Mouse (Mus musculus) forebrain, embryonic 16.5 days (tissue): ENCODE measurements around the gene E2f8. TPM values are rescaled to one million over a fixed set of nuclear protein-coding genes. Genes with fewer than 3 reads are reported as not detected.
A peak's percentile ranks its signal among the peaks of the same experiment; 100 is the strongest.

Experiments
- ATAC-seq: fragments of 200-750 bp; cut with Nextera tagmentation; 2 replicates; pipeline ENCODE4 v1.8.0; 2017; ENCODE audit warnings: mild to moderate bottlenecking, moderate library complexity
- H3K27ac ChIP-seq: fragments of 300-500 bp; sonication (generic); 2 replicates; pipeline ENCODE4 v1.5.1; 2014; ENCODE audit warnings: low read length, control low read depth
- H3K27me3 ChIP-seq: fragments of 300-500 bp; sonication (generic); replicated peaks from 2 replicates; pipeline ENCODE4 v1.6.1; 2014; ENCODE audit warnings: low read length; ENCODE audit not compliant: control insufficient read depth, insufficient read depth
- H3K36me3 ChIP-seq: fragments of 300-500 bp; sonication (generic); 2 replicates; pipeline ENCODE4 v1.6.1; 2014; ENCODE audit not compliant: control insufficient read depth, insufficient read depth
- H3K4me1 ChIP-seq: fragments of 300-500 bp; sonication (generic); replicated peaks from 2 replicates; pipeline ENCODE4 v1.6.1; 2014; ENCODE audit warnings: low read length; ENCODE audit not compliant: control insufficient read depth, insufficient read depth
- H3K4me2 ChIP-seq: fragments of 300-500 bp; sonication (generic); 2 replicates; pipeline ENCODE4 v1.6.1; 2014; ENCODE audit warnings: mild to moderate bottlenecking, low read length, control low read depth
- H3K4me3 ChIP-seq: fragments of 300-500 bp; sonication (generic); replicated peaks from 2 replicates; pipeline ENCODE4 v1.5.1; 2014; ENCODE audit warnings: mild to moderate bottlenecking, low read length, control low read depth
- H3K9ac ChIP-seq: fragments of 300-500 bp; sonication (generic); replicated peaks from 2 replicates; pipeline ENCODE4 v1.6.1; 2014; ENCODE audit warnings: low read depth, low read length, control low read depth
- H3K9me3 ChIP-seq: fragments of 300-500 bp; sonication (generic); 2 replicates; pipeline ENCODE4 v1.6.1; 2016; ENCODE audit warnings: low read length; ENCODE audit not compliant: control insufficient read depth
- WGBS: fragments of 180-500 bp; shearing (Covaris S2); extraction: QIAGEN DNeasy Blood & Tissue Kit; methylation state at CpG from one replicate; pipeline ENCODE4 v1.1.7; 2014; 5-methylcytosine and 5-hydroxymethylcytosine counted together
- polyA plus RNA-seq: library from polyadenylated mRNA; unstranded; fragments of >200 nt; fragmentation: Nextera tagmentation; extraction: Ambion mirVana; gene quantifications from 2 replicates; pipeline ENCODE4 v1.2.1, GENCODE M21; 2015

E2f8 gene
- polyA plus RNA-seq, 1 experiment from 2014 or later: 4.8 TPM

DNA sequence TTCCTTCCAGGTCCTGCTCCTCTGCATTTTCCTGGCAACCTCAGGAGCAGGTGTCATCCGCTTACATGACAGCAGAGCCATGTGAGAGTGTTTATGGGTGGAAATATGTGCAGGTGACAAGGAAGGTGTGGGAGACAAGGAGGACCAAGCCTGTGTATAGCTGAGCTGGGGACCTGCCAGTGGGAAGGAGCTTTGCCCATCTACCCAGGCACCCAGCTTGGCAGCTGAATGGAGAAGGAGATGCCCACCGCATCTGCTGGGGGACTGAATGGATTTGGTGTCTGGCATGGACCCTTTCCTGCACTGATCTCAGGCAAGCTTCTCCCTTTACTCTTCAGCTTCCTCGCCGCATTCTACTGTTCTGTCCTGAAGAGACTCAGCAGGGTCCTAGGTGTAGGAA is 14.1 kb upstream of the E2f8 start:
- Histone ChIP-seq H3K36me3 (no peaks in the 10 kb centered on the region), H3K4me1 (peaks cover 17% of the 10 kb centered on the region)

DNA sequence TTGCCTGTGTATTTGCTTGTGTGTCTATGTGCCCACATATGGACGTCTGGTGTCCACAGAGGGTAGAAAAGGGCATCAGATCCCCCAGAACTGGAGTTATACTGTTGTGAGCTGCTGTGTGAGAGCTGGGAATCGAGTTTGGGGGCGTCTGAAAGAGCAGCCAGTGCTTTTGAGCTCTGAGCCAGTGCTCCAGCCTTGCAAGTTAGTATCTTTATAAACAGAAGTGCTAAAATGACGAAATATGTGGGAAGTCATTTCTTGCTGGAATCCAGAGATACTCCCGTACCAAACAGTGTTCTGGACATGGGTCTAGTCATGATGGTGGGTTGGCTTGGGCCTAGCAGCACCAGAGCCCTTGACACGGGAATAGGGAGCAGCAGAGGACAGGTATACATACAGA is 13.4 kb upstream of the E2f8 start:
- H3K27me3 ChIP-seq: peaks cover 8% of the 10 kb centered on the region; the same call in 1 of the 2 replicates
- H3K4me2 ChIP-seq: no peak overlapping the region
- no peak for ATAC-seq
- 79% methylated on average over 6 of the region's 6 CpGs for WGBS
- H3K27ac ChIP-seq: no peak overlapping the region
- H3K4me3 ChIP-seq: no peak overlapping the region
- no peaks in the 10 kb centered on the region for H3K36me3 ChIP-seq
- no peaks in the 10 kb centered on the region for H3K9me3 ChIP-seq
- no peak overlapping the region for H3K9ac ChIP-seq
- peaks cover 17% of the 10 kb centered on the region for H3K4me1 ChIP-seq

More for the DNA sequence above, 14.1 kb upstream of the E2f8 start:
- H3K4me2 ChIP-seq: no peak overlapping the region
- H3K9me3 ChIP-seq: no peaks in the 10 kb centered on the region
- ATAC-seq: no peak
- no peak overlapping the region for H3K27ac ChIP-seq
- peaks cover 8% of the 10 kb centered on the region; the same call in 1 of the 2 replicates for H3K27me3 ChIP-seq
- H3K9ac ChIP-seq: no peak overlapping the region
- no peak overlapping the region for H3K4me3 ChIP-seq
- 85% methylated on average over 4 of the region's 4 CpGs for WGBS

DNA sequence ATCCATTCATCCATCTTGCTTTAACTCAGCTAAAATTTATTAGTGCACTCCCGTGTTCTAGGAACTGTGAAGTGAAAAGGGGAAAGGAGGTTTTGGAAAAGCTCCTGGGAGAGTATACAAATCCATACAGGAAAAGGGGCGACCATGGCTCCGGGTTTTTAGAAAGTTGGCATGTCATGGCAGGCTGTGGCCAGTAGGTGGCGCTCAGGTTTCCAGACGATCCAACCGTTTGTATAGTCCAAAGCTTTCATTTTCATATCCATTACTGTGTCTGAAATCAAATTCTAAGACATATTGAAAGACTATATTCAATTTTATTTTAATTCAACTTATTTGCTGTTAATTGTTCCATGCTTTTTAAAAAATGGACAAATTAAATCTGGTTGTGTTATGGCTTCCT is 12.8 kb upstream of the E2f8 start:
- under 1% methylated on average over 6 of the region's 6 CpGs for WGBS
- H3K9ac ChIP-seq: no peak overlapping the region

GRCm38 (mm10) chr7:48893093-48893492 is 11.7 kb upstream of the E2f8 start:
- no peak for ATAC-seq
- peaks cover 17% of the 10 kb centered on the region for H3K4me1 ChIP-seq
- H3K4me2 ChIP-seq: no peak overlapping the region
- H3K27ac ChIP-seq: no peak overlapping the region
- peaks cover 2% of the 10 kb centered on the region; the same call in 1 of the 2 replicates for H3K27me3 ChIP-seq
- WGBS: 88% methylated on average over 7 of the region's 7 CpGs
- H3K4me3 ChIP-seq: no peak overlapping the region
- no peaks in the 10 kb centered on the region for H3K36me3 ChIP-seq
- H3K9ac ChIP-seq: no peak overlapping the region
- no peaks in the 10 kb centered on the region for H3K9me3 ChIP-seq

More for the DNA sequence above, 12.8 kb upstream of the E2f8 start:
- H3K27me3 ChIP-seq: peaks cover 5% of the 10 kb centered on the region; the same call in 1 of the 2 replicates
- no peak overlapping the region for H3K4me3 ChIP-seq
- no peak overlapping the region for H3K27ac ChIP-seq
- H3K4me2 ChIP-seq: no peak overlapping the region
- no peaks in the 10 kb centered on the region for H3K36me3 ChIP-seq
- peaks cover 17% of the 10 kb centered on the region for H3K4me1 ChIP-seq
- ATAC-seq: peak; percentile 33; the same call in 1 of the 2 replicates
- no peaks in the 10 kb centered on the region for H3K9me3 ChIP-seq

DNA sequence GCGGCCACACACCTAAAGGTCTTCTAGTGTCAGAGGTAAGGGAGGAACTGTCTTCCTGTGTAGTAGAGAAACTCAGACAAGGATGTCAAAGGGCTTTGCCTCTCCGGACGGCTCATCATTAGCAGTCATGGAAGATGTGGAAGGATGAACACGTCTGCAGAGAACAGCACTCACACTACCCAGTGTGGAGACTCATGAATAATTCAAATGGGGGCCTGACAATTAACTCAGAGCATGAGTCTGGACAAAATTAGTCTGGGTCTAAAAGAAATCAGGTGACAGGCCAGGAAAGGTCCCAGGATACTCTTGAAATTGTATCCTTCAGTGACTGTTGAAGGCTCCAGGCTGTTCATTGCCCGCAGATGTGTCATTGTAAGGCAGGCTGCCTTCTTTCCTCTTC is 9.6 kb upstream of the E2f8 start:
- H3K27ac ChIP-seq: no peak overlapping the region
- 0 out of 2 replicates have a peak, but pooled peaks have one; percentile 29 for ATAC-seq

GRCm38 (mm10) chr7:48888751-48889150 is 7.4 kb upstream of the E2f8 start:
- WGBS: 81% methylated on average over 2 of the region's 2 CpGs

More for the DNA sequence above, 9.6 kb upstream of the E2f8 start:
- Histone ChIP-seq H3K9ac (no peak overlapping the region), H3K4me3 (no peak overlapping the region), H3K9me3 (no peaks in the 10 kb centered on the region), H3K4me2 (no peak overlapping the region), H3K36me3 (no peaks in the 10 kb centered on the region), H3K27me3 (no peaks in the 10 kb centered on the region; the same call in 1 of the 2 replicates), H3K4me1 (peaks cover 7% of the 10 kb centered on the region; the same call in 1 of the 2 replicates)
- WGBS: 23% methylated on average over 5 of the region's 5 CpGs

DNA sequence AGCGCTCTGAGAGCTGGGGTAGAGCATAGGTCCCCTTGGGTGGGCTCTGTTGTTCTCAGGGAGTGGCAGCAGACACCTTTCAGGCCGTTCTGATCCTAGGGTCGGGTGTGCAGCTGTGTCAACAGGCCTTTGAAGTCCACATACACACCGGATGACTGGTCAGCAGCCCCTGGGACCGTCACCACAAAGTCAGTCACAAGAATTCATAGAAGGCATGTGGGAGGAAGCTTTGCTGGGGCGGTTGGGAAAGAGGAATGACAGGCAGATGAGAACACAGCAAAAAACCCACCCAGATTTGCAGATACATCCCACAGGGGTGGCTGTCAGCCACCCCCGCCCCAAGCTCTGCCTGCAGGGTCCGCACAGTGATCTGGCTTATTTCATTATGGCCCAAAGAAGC is 6.6 kb upstream of the E2f8 start:
- WGBS: 55% methylated on average over 8 of the region's 8 CpGs
- Histone ChIP-seq H3K4me2 (no peak overlapping the region), H3K27me3 (0 out of 2 replicates have a peak, but pooled peaks cover 7% of the 10 kb centered on the region), H3K9me3 (no peaks in the 10 kb centered on the region), H3K4me3 (no peak overlapping the region), H3K36me3 (no peaks in the 10 kb centered on the region), H3K27ac (no peak overlapping the region), H3K4me1 (peaks cover 7% of the 10 kb centered on the region; the same call in 1 of the 2 replicates), H3K9ac (no peak overlapping the region)
- no peak for ATAC-seq

More at GRCm38 (mm10) chr7:48888751-48889150, 7.4 kb upstream of the E2f8 start:
- Histone ChIP-seq H3K4me1 (peaks cover 7% of the 10 kb centered on the region; the same call in 1 of the 2 replicates), H3K9ac (no peak overlapping the region), H3K27ac (no peak overlapping the region), H3K9me3 (no peaks in the 10 kb centered on the region), H3K4me3 (no peak overlapping the region), H3K4me2 (no peak overlapping the region), H3K27me3 (peaks cover under 1% of the 10 kb centered on the region; the same call in 1 of the 2 replicates), H3K36me3 (no peaks in the 10 kb centered on the region)
- ATAC-seq: no peak

DNA sequence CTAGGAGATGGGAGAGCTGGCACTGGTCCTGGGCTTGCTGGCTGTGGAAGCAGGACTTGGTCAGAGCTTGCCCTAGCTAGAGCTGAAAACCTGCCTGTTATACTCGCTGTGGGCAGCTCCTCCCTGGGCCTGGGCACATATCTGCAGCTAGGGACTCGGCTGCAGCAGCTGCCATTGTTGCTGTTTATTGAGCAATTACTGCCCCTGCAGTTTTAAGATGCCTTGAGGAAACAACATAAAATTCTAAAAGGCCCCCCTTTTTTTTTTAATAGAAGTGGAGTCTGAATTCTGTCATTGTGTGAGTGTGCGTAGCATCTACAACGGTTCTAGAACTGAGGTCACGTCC is 2.8 kb upstream of the E2f8 start:
- H3K9ac ChIP-seq: no peak overlapping the region
- H3K9me3 ChIP-seq: no peaks in the 10 kb centered on the region
- H3K27me3 ChIP-seq: peaks cover 18% of the 10 kb centered on the region
- H3K36me3 ChIP-seq: no peaks in the 10 kb centered on the region
- no peak overlapping the region for H3K4me2 ChIP-seq
- no peak overlapping the region for H3K4me3 ChIP-seq
- H3K27ac ChIP-seq: no peak overlapping the region
- H3K4me1 ChIP-seq: peaks cover 18% of the 10 kb centered on the region
- ATAC-seq: no peak
- WGBS: 72% methylated on average over 5 of the region's 5 CpGs

- Histone ChIP-seq H3K9me3 (no peaks in the 10 kb centered on the region), H3K4me1 (peaks cover 18% of the 10 kb centered on the region), H3K27ac (no peak overlapping the region), H3K4me2 (no peak overlapping the region), H3K36me3 (no peaks in the 10 kb centered on the region), H3K4me3 (no peak overlapping the region), H3K27me3 (peaks cover 18% of the 10 kb centered on the region), H3K9ac (no peak overlapping the region)
- 82% methylated on average over 4 of the region's 4 CpGs for WGBS
- ATAC-seq: no peak
These were observed 2.3 kb upstream of the E2f8 start for GRCm38 (mm10) chr7:48883525-48884265.
